In the genomic region with DNA sequence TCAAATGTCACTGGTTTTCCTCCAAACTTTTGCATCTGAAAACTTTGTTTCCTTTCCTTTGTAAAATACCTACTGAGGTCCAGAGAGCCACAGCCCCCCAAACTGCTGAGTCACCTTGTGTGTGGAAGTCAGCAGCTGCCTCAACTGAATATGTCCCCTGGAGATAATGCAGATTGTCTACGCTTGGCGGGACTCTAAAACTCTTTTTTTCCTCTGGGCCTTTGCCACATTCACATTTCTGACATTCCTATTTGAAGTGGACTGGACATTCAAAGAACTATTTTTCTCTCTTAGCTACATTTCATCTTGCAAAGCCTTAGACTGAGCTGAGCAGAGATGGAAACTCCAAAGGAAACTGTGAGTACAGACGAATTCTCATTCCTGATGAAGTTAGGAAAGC, we compare ENCODE assay signal across 11 mouse cellular contexts. TPM values are rescaled to one million over a fixed set of nuclear protein-coding genes. Genes with fewer than 3 reads are reported as not detected.
DNase-seq lines count a peak whose midpoint lies in the region; ATAC-seq and TF ChIP-seq lines count a peak whose summit lies in the region.
"Had no signal": no experiment of that assay in that cellular context is flagged by ENCODE, and none has a peak within 500 bp of the region (broad histone marks: within the 10 kb centered on the region; RNA-seq: fewer than 3 reads in every experiment).

A gene (plus strand): TSS at position 172 of the 400 bp plus-strand sequence.

- no peaks in the 10 kb centered on the region for H3K36me3 ChIP-seq in embryonic facial prominence, embryonic 14.5 days (ENCODE audit: control insufficient read depth, insufficient read depth, low read length)
- no peaks in the 10 kb centered on the region for H3K36me3 ChIP-seq in stomach, embryonic 15.5 days
- H3K36me3 ChIP-seq in kidney, adult 2 months (ENCODE audit: control insufficient read depth, insufficient read depth, low read length), result no peaks in the 10 kb centered on the region

- H3K4me1 ChIP-seq in embryonic facial prominence, embryonic 14.5 days (ENCODE audit: control insufficient read depth, insufficient read depth, low read length), result no peaks in the 10 kb centered on the region
- H3K4me1 ChIP-seq in stomach, embryonic 15.5 days, result no peaks in the 10 kb centered on the region
- no peaks in the 10 kb centered on the region for H3K4me1 ChIP-seq in kidney, adult 2 months (ENCODE audit: control insufficient read depth, insufficient read depth, low read length)

- TF ChIP-seq CTCF in kidney, adult 2 months (conservative IDR thresholded peaks at IDR 0.05; ENCODE audit: insufficient read depth, insufficient read length, low read depth, low read length), result no peak

- H3K9ac ChIP-seq in embryonic facial prominence, embryonic 14.5 days (ENCODE audit: low read depth, low read length), result no peak within 1 kb of the TSS
- H3K9ac ChIP-seq in stomach, embryonic 15.5 days, result no peak within 1 kb of the TSS
- H3K9ac ChIP-seq: forebrain, embryonic 13.5 days had no signal

- no peak for TF ChIP-seq POLR2A in kidney, adult 2 months (IDR thresholded peaks at IDR 0.05; ENCODE audit: low read depth, low read length)

- no peak for ATAC-seq in embryonic facial prominence, embryonic 14.5 days (ENCODE audit: low read depth)
- peak; percentile 78; the same call in 1 of the 2 replicates for ATAC-seq in stomach, embryonic 15.5 days (ENCODE audit: insufficient read depth, low FRiP score, low read depth)
- ATAC-seq: forebrain, embryonic 13.5 days; midbrain, embryonic 16.5 days had no signal

- no peak within 1 kb of the TSS for H3K27ac ChIP-seq in embryonic facial prominence, embryonic 14.5 days (replicated peaks; ENCODE audit: low read depth, low read length)
- no peak within 1 kb of the TSS for H3K27ac ChIP-seq in stomach, embryonic 15.5 days
- no peak within 1 kb of the TSS for H3K27ac ChIP-seq in kidney, adult 2 months (ENCODE audit: insufficient read depth, low read depth, low read length)
- H3K27ac ChIP-seq: forebrain, embryonic 13.5 days had no signal

- no peaks in the 10 kb centered on the region for H3K27me3 ChIP-seq in embryonic facial prominence, embryonic 14.5 days (replicated peaks; ENCODE audit: control insufficient read depth, insufficient read depth, low read length)
- H3K27me3 ChIP-seq in stomach, embryonic 15.5 days (replicated peaks), result no peaks in the 10 kb centered on the region
- no peaks in the 10 kb centered on the region for H3K27me3 ChIP-seq in kidney, adult 2 months (replicated peaks; ENCODE audit: control insufficient read depth, insufficient read depth, low read length)
- H3K27me3 ChIP-seq: forebrain, embryonic 13.5 days had no signal

- no peak within 1 kb of the TSS for H3K4me3 ChIP-seq in embryonic facial prominence, embryonic 14.5 days (ENCODE audit: low read depth, low read length)
- H3K4me3 ChIP-seq in stomach, embryonic 15.5 days (replicated peaks), result no peak within 1 kb of the TSS
- no peak within 1 kb of the TSS for H3K4me3 ChIP-seq in kidney, adult 2 months (ENCODE audit: insufficient read depth, low read depth, low read length)
- H3K4me3 ChIP-seq: forebrain, embryonic 13.5 days had no signal

- no peak within 1 kb of the TSS for H3K4me2 ChIP-seq in embryonic facial prominence, embryonic 14.5 days (ENCODE audit: low read depth, low read length)
- H3K4me2 ChIP-seq in stomach, embryonic 15.5 days, result no peak within 1 kb of the TSS
- H3K4me2 ChIP-seq: forebrain, embryonic 13.5 days had no signal

- 39% methylated on average over 3 of the region's 3 CpGs for WGBS in embryonic facial prominence, embryonic 14.5 days
- WGBS in stomach, embryonic 15.5 days, result 40% methylated on average over 3 of the region's 3 CpGs
- 56% methylated on average over 3 of the region's 3 CpGs for WGBS in kidney, adult 2 months

- H3K9me3 ChIP-seq in embryonic facial prominence, embryonic 14.5 days (ENCODE audit: control insufficient read depth, low read length), result no peaks in the 10 kb centered on the region
- no peaks in the 10 kb centered on the region for H3K9me3 ChIP-seq in stomach, embryonic 15.5 days
- H3K9me3 ChIP-seq: forebrain, embryonic 13.5 days had no signal

- DNase-seq in retina, embryonic 14.5 days (ENCODE audit: low spot score), result peak; percentile 2
- DNase-seq in retina, postnatal 1 day, result no peak
- peak; percentile 20 for DNase-seq in embryonic facial prominence, embryonic 14.5 days (ENCODE audit: low spot score)
- DNase-seq in heart, postnatal 4 days, result peak; percentile 25
- DNase-seq in kidney, adult 8-10 months, result no peak
- DNase-seq in kidney, adult 2 months, result no peak
- no peak for DNase-seq in lung, adult 18-20 months
- DNase-seq: layer of hippocampus, postnatal 36 days had no signal

RNA-seq across cellular contexts. Expression of the gene that starts here (rescaled TPM):
- 0.47 and 0.57 TPM in 2 replicates for polyA plus RNA-seq in embryonic facial prominence, embryonic 14.5 days (2014; fragmentation: Nextera tagmentation; extraction: Ambion mirVana)
- 10 to 100 TPM in 1 of 2 experiments, 1 to 10 TPM in 1; 9.8 to 13.5 TPM for total RNA-seq in heart, postnatal 4 days (2021)
- 1.3 and 2.8 TPM in 2 replicates for polyA plus RNA-seq in stomach, embryonic 15.5 days (2015; fragmentation: Nextera tagmentation; extraction: Ambion mirVana)
- polyA plus RNA-seq in kidney, adult 2 months (2012; rRNA removed), result 0.01 and 0.02 TPM in 2 replicates

Comparison
In these comparisons a context has a peak if more than half of its experiments do, and no peak if none do; other contexts are left out.
1. DNase-seq: peak in retina, embryonic 14.5 days (single experiment) and heart, postnatal 4 days (single experiment); none in retina, postnatal 1 day (single experiment), kidney, adult 8-10 months (0 of 2), kidney, adult 2 months (single experiment) and lung, adult 18-20 months (0 of 2).
2. Peak in DNase-seq in embryonic facial prominence, embryonic 14.5 days; RNA of the gene not detected or under 1 TPM.